Mouse (Mus musculus): ENCODE results near the gene Borcs6. TPM values are rescaled to one million over a fixed set of nuclear protein-coding genes. Genes with fewer than 3 reads are reported as not detected.
A peak's percentile ranks its signal among the peaks of the same experiment; 100 is the strongest.

The Borcs6 gene
- polyA plus RNA-seq, 1 experiment from 2014 or later, result 20.4 TPM

- peak within 1 kb of the TSS; percentile 55; the same call in 1 of the 2 replicates for H3K9ac ChIP-seq (ENCODE audit: low read depth, low read length)
- H3K4me3 ChIP-seq (ENCODE audit: low read depth, low read length), result peak within 1 kb of the TSS; percentile 60
- peak; percentile 59 for ATAC-seq
- no peak within 1 kb of the TSS for H3K27ac ChIP-seq (ENCODE audit: low read length)
- no peaks in the 10 kb centered on the region for H3K36me3 ChIP-seq (ENCODE audit: control insufficient read depth, insufficient read depth, low read length)
- no peaks in the 10 kb centered on the region for H3K9me3 ChIP-seq (replicated peaks; ENCODE audit: control insufficient read depth, low read length, poor library complexity, severe bottlenecking)
- peaks cover 8% of the 10 kb centered on the region for H3K4me1 ChIP-seq (ENCODE audit: control insufficient read depth, insufficient read depth, low read length)
- under 1% methylated on average over 53 of the region's 54 CpGs for WGBS
- H3K27me3 ChIP-seq (ENCODE audit: control insufficient read depth, insufficient read depth, low read depth, low read length), result no peaks in the 10 kb centered on the region
- peak within 1 kb of the TSS; percentile 100 for H3K4me2 ChIP-seq (ENCODE audit: low read length)
Measured at GRCm38 (mm10) chr11:69045531-69046394, 13.8 kb upstream of the Borcs6 start, which contains the start of gene Aurkb. Gene Aurkb, plus strand, starts transcription at chr11:69045647.

GRCm38 (mm10) chr11:69046395-69046774 is 13.1 kb upstream of the Borcs6 start:
- no peak for ATAC-seq
- Histone ChIP-seq H3K4me3 (ENCODE audit: low read depth, low read length) (peak overlapping the region; percentile 60), H3K27ac (ENCODE audit: low read length) (no peak overlapping the region), H3K9me3 (replicated peaks; ENCODE audit: control insufficient read depth, low read length, poor library complexity, severe bottlenecking) (no peaks in the 10 kb centered on the region), H3K4me2 (ENCODE audit: low read length) (peak overlapping the region; percentile 100), H3K36me3 (ENCODE audit: control insufficient read depth, insufficient read depth, low read length) (no peaks in the 10 kb centered on the region), H3K9ac (ENCODE audit: low read depth, low read length) (no peak overlapping the region), H3K4me1 (ENCODE audit: control insufficient read depth, insufficient read depth, low read length) (peaks cover 8% of the 10 kb centered on the region), H3K27me3 (ENCODE audit: control insufficient read depth, insufficient read depth, low read depth, low read length) (no peaks in the 10 kb centered on the region)
- 20% methylated on average over 9 of the region's 9 CpGs for WGBS

GRCm38 (mm10) chr11:69047592-69047991 is 11.9 kb upstream of the Borcs6 start:
- WGBS, result 90% methylated on average over 12 of the region's 12 CpGs
- Histone ChIP-seq H3K4me1 (ENCODE audit: control insufficient read depth, insufficient read depth, low read length) (peaks cover 8% of the 10 kb centered on the region), H3K4me2 (ENCODE audit: low read length) (no peak overlapping the region), H3K36me3 (ENCODE audit: control insufficient read depth, insufficient read depth, low read length) (no peaks in the 10 kb centered on the region), H3K9me3 (replicated peaks; ENCODE audit: control insufficient read depth, low read length, poor library complexity, severe bottlenecking) (no peaks in the 10 kb centered on the region), H3K27me3 (ENCODE audit: control insufficient read depth, insufficient read depth, low read depth, low read length) (no peaks in the 10 kb centered on the region), H3K27ac (ENCODE audit: low read length) (no peak overlapping the region), H3K9ac (ENCODE audit: low read depth, low read length) (no peak overlapping the region), H3K4me3 (ENCODE audit: low read depth, low read length) (no peak overlapping the region)
- ATAC-seq, result no peak

- Histone ChIP-seq H3K4me2 (ENCODE audit: low read length) (no peak overlapping the region), H3K4me3 (ENCODE audit: low read depth, low read length) (no peak overlapping the region), H3K27me3 (ENCODE audit: control insufficient read depth, insufficient read depth, low read depth, low read length) (no peaks in the 10 kb centered on the region), H3K27ac (ENCODE audit: low read length) (no peak overlapping the region), H3K36me3 (ENCODE audit: control insufficient read depth, insufficient read depth, low read length) (no peaks in the 10 kb centered on the region), H3K9me3 (replicated peaks; ENCODE audit: control insufficient read depth, low read length, poor library complexity, severe bottlenecking) (no peaks in the 10 kb centered on the region), H3K9ac (ENCODE audit: low read depth, low read length) (no peak overlapping the region), H3K4me1 (ENCODE audit: control insufficient read depth, insufficient read depth, low read length) (peaks cover 8% of the 10 kb centered on the region)
- no peak for ATAC-seq
- WGBS, result 92% methylated on average over 14 of the region's 14 CpGs
Measured at GRCm38 (mm10) chr11:69048151-69048550, 11.4 kb upstream of the Borcs6 start.

GRCm38 (mm10) chr11:69050748-69051147 is 8.8 kb upstream of the Borcs6 start:
- no peak overlapping the region for H3K27ac ChIP-seq (ENCODE audit: low read length)
- H3K9ac ChIP-seq (ENCODE audit: low read depth, low read length), result no peak overlapping the region
- no peaks in the 10 kb centered on the region for H3K9me3 ChIP-seq (replicated peaks; ENCODE audit: control insufficient read depth, low read length, poor library complexity, severe bottlenecking)
- WGBS, result 86% methylated on average over 8 of the region's 8 CpGs
- H3K36me3 ChIP-seq (ENCODE audit: control insufficient read depth, insufficient read depth, low read length), result no peaks in the 10 kb centered on the region
- H3K27me3 ChIP-seq (ENCODE audit: control insufficient read depth, insufficient read depth, low read depth, low read length), result no peaks in the 10 kb centered on the region
- no peak overlapping the region for H3K4me2 ChIP-seq (ENCODE audit: low read length)
- ATAC-seq, result no peak
- H3K4me3 ChIP-seq (ENCODE audit: low read depth, low read length), result no peak overlapping the region
- peaks cover 7% of the 10 kb centered on the region for H3K4me1 ChIP-seq (ENCODE audit: control insufficient read depth, insufficient read depth, low read length)

- ATAC-seq, result no peak
- H3K36me3 ChIP-seq (ENCODE audit: control insufficient read depth, insufficient read depth, low read length), result no peaks in the 10 kb centered on the region
- no peak overlapping the region for H3K4me3 ChIP-seq (ENCODE audit: low read depth, low read length)
- H3K4me1 ChIP-seq (ENCODE audit: control insufficient read depth, insufficient read depth, low read length), result no peaks in the 10 kb centered on the region
- H3K27me3 ChIP-seq (ENCODE audit: control insufficient read depth, insufficient read depth, low read depth, low read length), result no peaks in the 10 kb centered on the region
- 47% methylated on average over 4 of the region's 4 CpGs for WGBS
- no peak overlapping the region for H3K27ac ChIP-seq (ENCODE audit: low read length)
- no peak overlapping the region for H3K9ac ChIP-seq (ENCODE audit: low read depth, low read length)
- no peaks in the 10 kb centered on the region for H3K9me3 ChIP-seq (replicated peaks; ENCODE audit: control insufficient read depth, low read length, poor library complexity, severe bottlenecking)
- H3K4me2 ChIP-seq (ENCODE audit: low read length), result no peak overlapping the region
Measured at GRCm38 (mm10) chr11:69051771-69052170, 7.7 kb upstream of the Borcs6 start.

- no peak overlapping the region for H3K27ac ChIP-seq (ENCODE audit: low read length)
- no peak overlapping the region for H3K4me2 ChIP-seq (ENCODE audit: low read length)
- H3K9ac ChIP-seq (ENCODE audit: low read depth, low read length), result no peak overlapping the region
- no peaks in the 10 kb centered on the region for H3K9me3 ChIP-seq (replicated peaks; ENCODE audit: control insufficient read depth, low read length, poor library complexity, severe bottlenecking)
- WGBS, result 92% methylated on average over 2 of the region's 2 CpGs
- no peak overlapping the region for H3K4me3 ChIP-seq (ENCODE audit: low read depth, low read length)
- H3K27me3 ChIP-seq (ENCODE audit: control insufficient read depth, insufficient read depth, low read depth, low read length), result no peaks in the 10 kb centered on the region
- no peaks in the 10 kb centered on the region for H3K36me3 ChIP-seq (ENCODE audit: control insufficient read depth, insufficient read depth, low read length)
- peaks cover 4% of the 10 kb centered on the region; the same call in 1 of the 2 replicates for H3K4me1 ChIP-seq (ENCODE audit: control insufficient read depth, insufficient read depth, low read length)
- no peak for ATAC-seq
Measured at GRCm38 (mm10) chr11:69052824-69053421, 6.6 kb upstream of the Borcs6 start.

GRCm38 (mm10) chr11:69053848-69054247 is 5.7 kb upstream of the Borcs6 start:
- no peak overlapping the region for H3K27ac ChIP-seq (ENCODE audit: low read length)
- no peak overlapping the region for H3K4me3 ChIP-seq (ENCODE audit: low read depth, low read length)
- ATAC-seq, result no peak
- no peaks in the 10 kb centered on the region for H3K36me3 ChIP-seq (ENCODE audit: control insufficient read depth, insufficient read depth, low read length)
- H3K9ac ChIP-seq (ENCODE audit: low read depth, low read length), result no peak overlapping the region
- H3K9me3 ChIP-seq (replicated peaks; ENCODE audit: control insufficient read depth, low read length, poor library complexity, severe bottlenecking), result no peaks in the 10 kb centered on the region
- no peaks in the 10 kb centered on the region for H3K27me3 ChIP-seq (ENCODE audit: control insufficient read depth, insufficient read depth, low read depth, low read length)
- H3K4me1 ChIP-seq (ENCODE audit: control insufficient read depth, insufficient read depth, low read length), result peaks cover 10% of the 10 kb centered on the region
- whole genome bisulfite sequencing, result 76% methylated on average over 3 of the region's 3 CpGs
- H3K4me2 ChIP-seq (ENCODE audit: low read length), result no peak overlapping the region

- no peak for ATAC-seq
- WGBS, result 68% methylated on average over 2 of the region's 2 CpGs
- H3K9me3 ChIP-seq (replicated peaks; ENCODE audit: control insufficient read depth, low read length, poor library complexity, severe bottlenecking), result no peaks in the 10 kb centered on the region
- H3K9ac ChIP-seq (ENCODE audit: low read depth, low read length), result peak overlapping the region; percentile 57
- no peaks in the 10 kb centered on the region for H3K36me3 ChIP-seq (ENCODE audit: control insufficient read depth, insufficient read depth, low read length)
- H3K27me3 ChIP-seq (ENCODE audit: control insufficient read depth, insufficient read depth, low read depth, low read length), result no peaks in the 10 kb centered on the region
- peak overlapping the region; percentile 87 for H3K4me3 ChIP-seq (ENCODE audit: low read depth, low read length)
- H3K4me2 ChIP-seq (ENCODE audit: low read length), result peak overlapping the region; percentile 63
- peaks cover 24% of the 10 kb centered on the region for H3K4me1 ChIP-seq (ENCODE audit: control insufficient read depth, insufficient read depth, low read length)
- H3K27ac ChIP-seq (ENCODE audit: low read length), result peak overlapping the region; percentile 89
Measured at GRCm38 (mm10) chr11:69058265-69058664, 1.3 kb upstream of the Borcs6 start.
